Mouse (Mus musculus) E14TG2a.4 (cell line): ENCODE measurements at regions not wholly inside any gene's neighbourhood (a gene's known extent, or its start where the extent isn't known, plus 50 kb on each side); places are given as distances from the start of the nearest gene placed in this dataset.

Source experiments
- CTCF ChIP-seq: conservative IDR thresholded peaks from 2 replicates; pipeline ENCODE4 v1.5.1; 2014; ENCODE audit warnings: low read length
- NANOG ChIP-seq: IDR thresholded peaks from 2 replicates; pipeline ENCODE4 v1.6.1; 2014; ENCODE audit warnings: borderline replicate concordance, low read length, mixed read lengths
- POU5F1 ChIP-seq: IDR thresholded peaks from 2 replicates; pipeline ENCODE4 v1.6.1; 2014; ENCODE audit warnings: low read length, borderline replicate concordance

- no peak for TF ChIP-seq POU5F1
- TF ChIP-seq CTCF = no peak
- TF ChIP-seq NANOG = no peak
Observed at GRCm38 (mm10) chr2:99329166-99329565, 662.1 kb upstream of the Gm10800 start.
